Mouse (Mus musculus) kidney, embryonic 15.5 days (tissue): ENCODE measurements around the gene Bri3. TPM values are rescaled to one million over a fixed set of nuclear protein-coding genes. Genes with fewer than 3 reads are reported as not detected.
A peak's percentile ranks its signal among the peaks of the same experiment; 100 is the strongest.

Experiments
- ATAC-seq: fragments of 200-750 bp; cut with Nextera tagmentation; replicated peaks from 2 replicates; pipeline ENCODE4 v1.8.0; 2017; ENCODE audit warnings: moderate TSS enrichment; ENCODE audit not compliant: low FRiP score
- H3K27ac ChIP-seq: fragments of 300-500 bp; sonication (generic); 2 replicates; pipeline ENCODE4 v1.5.1; 2015; ENCODE audit warnings: mild to moderate bottlenecking, inconsistent platforms
- H3K27me3 ChIP-seq: fragments of 300-500 bp; sonication (generic); 2 replicates; pipeline ENCODE4 v1.6.1; 2015; ENCODE audit warnings: inconsistent platforms
- H3K36me3 ChIP-seq: fragments of 300-500 bp; sonication (generic); 2 replicates; pipeline ENCODE4 v1.6.1; 2015; ENCODE audit warnings: inconsistent platforms
- H3K4me1 ChIP-seq: fragments of 300-500 bp; sonication (generic); 2 replicates; pipeline ENCODE4 v1.6.1; 2015; ENCODE audit warnings: inconsistent platforms
- H3K4me2 ChIP-seq: fragments of 300-500 bp; sonication (generic); 2 replicates; pipeline ENCODE4 v1.6.1; 2015; ENCODE audit warnings: moderate library complexity, mild to moderate bottlenecking, inconsistent platforms
- H3K4me3 ChIP-seq: fragments of 300-500 bp; sonication (generic); replicated peaks from 2 replicates; pipeline ENCODE4 v1.5.1; 2015; ENCODE audit warnings: mild to moderate bottlenecking, inconsistent platforms
- H3K9ac ChIP-seq: fragments of 300-500 bp; sonication (generic); 2 replicates; pipeline ENCODE4 v1.6.1; 2015; ENCODE audit warnings: mild to moderate bottlenecking, inconsistent platforms
- H3K9me3 ChIP-seq: fragments of 300-500 bp; sonication (generic); replicated peaks from 2 replicates; pipeline ENCODE4 v1.6.1; 2016; ENCODE audit warnings: inconsistent platforms
- WGBS: fragments of 180-500 bp; shearing (Covaris S2); methylation state at CpG from one replicate; pipeline ENCODE4 v1.1.7; 2015; ENCODE audit warnings: mixed read lengths; 5-methylcytosine and 5-hydroxymethylcytosine counted together
- polyA plus RNA-seq: library from polyadenylated mRNA; unstranded; fragments of >200 nt; fragmentation: Nextera tagmentation; extraction: Ambion mirVana; gene quantifications from 2 replicates; pipeline ENCODE4 v1.2.1, GENCODE M21; 2015

The Bri3 gene
- polyA plus RNA-seq, 1 experiment from 2014 or later = 123 TPM

DNA sequence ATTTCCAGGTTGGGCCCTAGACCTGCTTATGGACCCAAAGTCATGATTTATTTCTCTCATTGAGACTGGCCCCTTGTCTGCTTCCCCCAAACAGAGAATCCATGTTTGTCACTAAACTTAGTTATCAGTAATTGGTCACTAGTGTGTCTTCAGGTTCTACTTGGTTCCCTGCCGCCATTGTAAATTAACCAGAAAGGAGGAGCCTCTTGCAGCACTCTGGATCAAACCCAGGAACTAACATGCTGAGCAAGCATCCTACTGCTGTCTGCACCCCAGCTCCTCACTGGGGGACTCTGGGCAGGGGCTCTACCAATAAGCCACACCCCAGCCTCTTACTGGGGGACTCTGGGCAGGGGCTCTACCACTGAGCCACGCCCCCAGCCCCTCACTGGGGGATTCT, 1.4 kb downstream of the Bri3 start:
- 84% methylated on average over 2 of the region's 2 CpGs for WGBS
- no peak overlapping the region for H3K27ac ChIP-seq
- no peaks in the 10 kb centered on the region for H3K36me3 ChIP-seq
- H3K27me3 ChIP-seq = no peaks in the 10 kb centered on the region
- H3K9ac ChIP-seq = no peak overlapping the region
- H3K9me3 ChIP-seq = peaks cover 4% of the 10 kb centered on the region; the same call in 1 of the 2 replicates
- ATAC-seq = no peak
- H3K4me3 ChIP-seq = no peak overlapping the region
- H3K4me2 ChIP-seq = no peak overlapping the region
- H3K4me1 ChIP-seq = peaks cover 19% of the 10 kb centered on the region

DNA sequence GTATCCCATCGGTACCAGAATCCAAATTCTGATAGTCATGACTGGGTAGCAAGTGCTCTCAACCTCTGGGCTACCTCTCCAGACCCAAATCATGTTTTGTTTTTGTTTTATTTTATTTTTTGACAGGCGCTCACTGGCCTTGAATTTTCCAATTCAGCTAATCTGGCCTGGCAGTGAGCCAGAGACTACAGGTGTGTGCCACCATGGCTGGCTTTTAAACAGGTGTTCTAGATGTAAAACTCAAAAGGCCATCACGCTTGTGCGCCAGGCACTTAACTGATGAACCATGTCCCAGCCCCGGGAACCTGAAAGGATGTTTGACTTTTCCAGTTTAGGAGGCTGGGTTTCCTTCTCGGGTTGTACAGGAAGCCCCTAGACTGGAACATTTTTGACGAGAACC, 2.4 kb downstream of the Bri3 start:
- Histone ChIP-seq H3K9ac (no peak overlapping the region), H3K4me2 (no peak overlapping the region), H3K4me1 (peaks cover 21% of the 10 kb centered on the region), H3K4me3 (no peak overlapping the region), H3K9me3 (peaks cover 4% of the 10 kb centered on the region; the same call in 1 of the 2 replicates), H3K27ac (no peak overlapping the region), H3K27me3 (no peaks in the 10 kb centered on the region), H3K36me3 (no peaks in the 10 kb centered on the region)
- 39% methylated on average over 7 of the region's 7 CpGs for WGBS
- no peak for ATAC-seq

DNA sequence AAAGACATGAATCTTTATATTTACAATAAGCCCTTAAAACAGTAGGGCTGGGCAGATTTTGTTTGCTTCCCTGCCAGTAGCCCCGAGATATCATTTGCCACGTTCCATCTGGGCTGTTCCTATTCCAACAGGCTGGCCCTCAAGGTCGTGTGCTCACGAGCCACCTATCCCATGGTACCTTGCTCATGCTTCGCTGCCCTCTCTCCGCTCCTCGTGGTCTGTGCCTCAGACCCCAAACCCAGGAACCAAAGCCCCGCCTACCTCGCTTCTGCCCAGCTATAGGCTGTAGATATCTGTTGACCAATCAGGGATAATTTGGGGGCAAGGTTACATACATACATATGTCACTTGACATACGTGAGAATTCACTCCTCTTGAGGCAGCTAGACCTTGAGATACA, 3.1 kb downstream of the Bri3 start:
- Histone ChIP-seq H3K4me3 (no peak overlapping the region), H3K27me3 (no peaks in the 10 kb centered on the region), H3K9me3 (peaks cover 4% of the 10 kb centered on the region; the same call in 1 of the 2 replicates), H3K36me3 (no peaks in the 10 kb centered on the region), H3K9ac (no peak overlapping the region), H3K4me2 (no peak overlapping the region), H3K4me1 (peaks cover 23% of the 10 kb centered on the region), H3K27ac (0 out of 2 replicates have a peak overlapping the region, but pooled peaks have one; percentile 27)
- ATAC-seq = no peak; the same call in 1 of the 2 replicates
- 62% methylated on average over 10 of the region's 10 CpGs for WGBS

DNA sequence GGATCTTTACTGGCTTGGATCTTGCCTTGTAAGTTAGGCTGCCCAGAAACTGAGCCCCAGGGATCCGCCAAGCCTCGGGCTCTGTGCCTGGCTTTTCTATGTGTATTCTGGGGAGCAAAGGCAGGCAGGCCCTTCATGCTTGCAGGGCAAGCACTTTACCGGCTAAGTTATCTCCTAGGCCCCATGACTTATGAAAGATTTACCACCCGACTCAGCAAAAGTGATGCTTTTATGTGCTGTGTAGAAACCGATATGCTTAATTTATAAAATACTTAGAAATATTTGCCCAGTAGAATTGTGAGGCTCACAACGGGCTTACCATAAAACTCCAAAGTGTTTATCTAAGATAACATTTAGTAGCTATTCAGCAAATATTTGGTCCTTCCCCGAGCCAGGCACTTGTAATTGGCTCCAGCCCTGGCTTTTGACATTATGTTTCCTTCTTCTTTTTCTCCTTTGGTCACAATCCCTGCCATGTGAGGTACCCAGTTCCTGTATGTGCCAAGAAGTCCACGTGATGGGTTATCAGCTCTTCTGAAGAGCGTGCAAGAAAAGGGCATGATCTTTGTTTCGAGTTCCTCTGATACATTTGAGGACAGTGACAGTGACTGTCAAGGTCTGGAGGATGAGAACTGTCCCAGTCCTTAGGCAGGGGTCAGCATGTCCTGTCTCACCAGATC, 3.8 kb downstream of the Bri3 start:
- 58% methylated on average over 10 of the region's 10 CpGs for WGBS
- Histone ChIP-seq H3K9ac (no peak overlapping the region), H3K4me3 (no peak overlapping the region), H3K9me3 (peaks cover 4% of the 10 kb centered on the region; the same call in 1 of the 2 replicates), H3K4me1 (peaks cover 27% of the 10 kb centered on the region), H3K27me3 (no peaks in the 10 kb centered on the region), H3K4me2 (no peak overlapping the region), H3K36me3 (no peaks in the 10 kb centered on the region), H3K27ac (0 out of 2 replicates have a peak overlapping the region, but pooled peaks have one; percentile 42)
- ATAC-seq = no peak

DNA sequence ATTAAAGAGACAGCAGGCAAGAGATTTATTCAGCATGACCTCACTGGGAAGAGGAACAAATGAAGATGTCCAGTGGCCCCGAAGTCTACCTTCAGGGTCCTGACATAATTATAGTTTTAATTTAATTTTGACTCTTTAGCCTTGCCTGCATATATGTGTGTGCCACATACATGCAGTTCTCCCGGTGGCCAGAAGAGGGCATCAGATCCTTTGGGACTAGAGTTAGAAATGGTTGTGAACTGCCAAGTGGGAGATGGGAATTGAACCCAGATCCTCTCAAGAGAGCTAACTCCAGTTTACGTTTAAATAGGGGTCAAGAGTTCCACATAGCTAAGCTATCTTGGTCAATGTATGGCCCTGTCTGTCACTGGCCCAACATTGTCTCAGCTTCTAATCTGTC, 5.6 kb downstream of the Bri3 start:
- Histone ChIP-seq H3K9ac (no peak overlapping the region), H3K27me3 (no peaks in the 10 kb centered on the region), H3K4me3 (no peak overlapping the region), H3K4me2 (no peak overlapping the region), H3K9me3 (peaks cover 4% of the 10 kb centered on the region; the same call in 1 of the 2 replicates), H3K4me1 (peaks cover 38% of the 10 kb centered on the region), H3K27ac (no peak overlapping the region), H3K36me3 (no peaks in the 10 kb centered on the region)
- WGBS = 88% methylated on average over 3 of the region's 3 CpGs
- no peak for ATAC-seq

DNA sequence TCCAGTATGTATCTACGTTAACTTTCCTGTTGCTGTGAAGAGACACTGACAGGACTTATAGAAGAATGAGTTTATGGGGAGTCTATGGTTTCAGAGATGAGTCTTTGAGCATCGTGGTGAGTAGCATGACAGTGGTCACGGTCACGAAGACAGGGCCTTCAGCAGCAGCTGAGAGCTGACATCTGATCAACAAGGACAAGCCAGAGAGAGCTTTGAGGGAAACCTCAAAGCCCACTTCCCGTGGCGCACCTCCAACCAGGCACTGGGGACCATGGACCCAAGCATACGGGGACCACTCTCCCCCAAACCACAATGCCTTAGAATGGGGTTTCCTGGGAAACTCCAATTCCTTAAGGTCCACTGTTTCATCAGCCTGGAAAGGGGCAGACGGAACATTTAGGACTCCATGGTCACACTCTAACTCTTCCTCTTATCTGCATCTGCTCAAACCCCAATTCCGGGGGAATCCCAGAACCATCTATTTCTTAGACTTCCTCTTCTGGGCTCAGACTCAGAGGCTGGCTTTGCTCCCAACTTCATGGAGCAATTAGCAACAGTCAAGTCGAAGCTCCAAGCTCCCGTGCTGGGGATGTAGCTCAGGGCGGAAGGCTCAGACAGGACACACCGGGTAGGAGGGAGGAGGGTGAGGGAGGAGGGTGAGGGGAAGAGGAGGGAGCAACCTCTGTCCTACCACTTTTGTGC, 7.8 kb downstream of the Bri3 start:
- Histone ChIP-seq H3K9me3 (peaks cover 4% of the 10 kb centered on the region; the same call in 1 of the 2 replicates), H3K27ac (0 out of 2 replicates have a peak overlapping the region, but pooled peaks have one; percentile 32), H3K36me3 (no peaks in the 10 kb centered on the region), H3K27me3 (no peaks in the 10 kb centered on the region), H3K4me1 (peaks cover 39% of the 10 kb centered on the region), H3K9ac (no peak overlapping the region), H3K4me2 (no peak overlapping the region), H3K4me3 (no peak overlapping the region)
- WGBS = 79% methylated on average over 13 of the region's 13 CpGs
- no peak for ATAC-seq

DNA sequence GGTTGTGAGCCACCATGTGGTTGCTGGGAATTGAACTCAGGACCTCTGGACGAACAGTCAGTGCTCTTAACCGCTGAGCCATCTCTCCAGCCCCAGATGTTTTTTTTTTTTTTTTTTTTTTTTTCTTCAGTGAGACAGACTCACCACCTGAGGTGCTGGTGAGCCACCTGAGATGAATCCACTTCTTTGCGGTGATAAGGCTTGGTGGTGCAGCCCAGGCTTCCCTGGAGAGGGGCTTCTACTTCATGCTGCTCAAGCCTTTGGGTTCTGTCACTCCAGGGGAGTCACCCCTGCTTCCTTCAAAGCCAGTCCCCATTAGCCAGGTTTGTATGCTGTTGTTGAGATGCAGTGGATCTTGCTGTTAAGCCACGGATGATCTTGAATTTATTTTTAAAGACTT, 9.0 kb downstream of the Bri3 start:
- H3K27ac ChIP-seq = no peak overlapping the region
- peaks cover 40% of the 10 kb centered on the region for H3K4me1 ChIP-seq
- WGBS = 80% methylated on average over 4 of the region's 4 CpGs
- H3K27me3 ChIP-seq = no peaks in the 10 kb centered on the region
- no peak overlapping the region for H3K9ac ChIP-seq
- H3K4me3 ChIP-seq = no peak overlapping the region
- peaks cover 4% of the 10 kb centered on the region; the same call in 1 of the 2 replicates for H3K9me3 ChIP-seq
- H3K36me3 ChIP-seq = no peaks in the 10 kb centered on the region
- H3K4me2 ChIP-seq = no peak overlapping the region
- ATAC-seq = no peak

DNA sequence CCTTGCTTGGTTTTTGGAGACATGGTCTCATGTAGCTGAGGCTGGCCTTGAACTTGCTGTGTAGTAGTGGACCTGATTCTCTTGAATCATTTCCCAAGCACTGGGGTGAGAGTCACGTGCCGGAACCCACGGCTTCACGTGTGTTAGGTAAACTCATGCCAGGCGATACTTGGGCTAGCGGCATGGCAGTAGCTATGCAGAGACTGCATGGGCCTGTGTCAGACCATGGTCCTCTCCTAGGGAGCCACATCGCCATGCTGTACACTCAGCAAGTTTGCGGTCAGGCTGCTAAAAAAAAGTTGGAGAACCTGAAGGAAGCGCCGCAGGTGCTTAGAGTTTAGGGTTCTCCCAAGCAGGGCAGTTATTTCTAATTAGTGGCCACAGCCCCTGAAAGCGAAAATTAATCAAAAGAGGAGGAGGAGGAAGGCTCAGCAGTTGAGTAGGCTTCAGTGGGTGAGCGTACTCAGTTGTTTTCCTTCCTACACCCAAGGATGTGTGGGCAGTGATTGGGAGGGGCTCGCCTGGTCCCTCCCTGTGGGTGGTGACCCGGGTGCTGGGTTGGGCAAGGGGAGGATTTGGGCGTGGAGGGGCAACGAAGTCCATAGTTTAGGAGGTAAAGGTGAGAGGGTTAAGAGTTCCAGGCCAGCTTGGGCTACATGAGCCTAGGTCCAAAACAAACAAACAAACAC, 10.0 kb downstream of the Bri3 start:
- 0 out of 2 replicates have a peak overlapping the region, but pooled peaks have one; percentile 94 for H3K9ac ChIP-seq
- peak overlapping the region; percentile 73 for H3K4me2 ChIP-seq
- H3K4me1 ChIP-seq = peaks cover 49% of the 10 kb centered on the region
- no peaks in the 10 kb centered on the region for H3K27me3 ChIP-seq
- peak overlapping the region; percentile 95 for H3K4me3 ChIP-seq
- H3K36me3 ChIP-seq = peaks cover 2% of the 10 kb centered on the region; the same call in 1 of the 2 replicates
- 43% methylated on average over 16 of the region's 16 CpGs for WGBS
- H3K27ac ChIP-seq = peak overlapping the region; percentile 97
- ATAC-seq = peak; percentile 55
- H3K9me3 ChIP-seq = peaks cover 4% of the 10 kb centered on the region; the same call in 1 of the 2 replicates

DNA sequence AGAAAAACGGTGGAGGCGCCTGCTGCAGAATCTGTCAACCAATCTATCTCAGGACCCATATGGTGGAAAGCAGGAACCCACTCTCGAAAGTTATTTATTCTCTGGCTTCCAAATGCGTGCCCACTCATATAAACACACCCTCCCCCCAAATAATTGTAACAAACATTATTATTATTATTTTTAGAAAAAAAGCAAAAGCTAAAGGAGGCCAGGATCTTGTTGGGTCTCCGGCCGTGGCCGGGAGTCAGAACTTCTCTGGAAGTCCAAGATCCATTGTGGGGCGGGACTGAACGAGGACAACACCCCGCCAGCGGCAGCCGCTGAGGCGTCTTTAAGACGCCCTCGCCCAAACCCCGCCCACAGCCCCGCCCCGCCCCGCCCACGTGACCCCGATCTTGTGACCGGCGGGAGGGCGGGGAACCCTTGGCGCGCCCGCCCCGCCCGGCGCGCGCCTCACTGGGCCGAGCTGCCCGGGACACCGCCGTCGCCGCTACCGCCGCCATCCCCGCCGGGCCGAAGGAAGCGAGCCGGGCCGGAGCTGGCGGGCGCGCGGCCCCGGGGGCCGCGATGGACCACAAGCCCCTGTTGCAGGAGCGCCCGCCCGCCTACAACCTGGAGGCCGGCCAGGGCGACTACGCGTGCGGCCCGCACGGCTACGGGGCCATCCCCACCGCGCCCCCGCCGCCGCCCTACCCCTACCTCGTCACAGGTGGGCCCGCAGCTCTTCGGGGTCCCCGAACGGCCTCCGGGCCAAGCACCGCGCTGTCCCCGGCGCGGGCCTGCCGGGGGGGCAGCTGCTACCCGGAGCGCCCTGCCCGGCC, 10.8 kb downstream of the Bri3 start:
- Histone ChIP-seq H3K4me2 (peak overlapping the region; percentile 73), H3K9ac (peak overlapping the region; percentile 94), H3K27ac (peak overlapping the region; percentile 97), H3K27me3 (no peaks in the 10 kb centered on the region), H3K4me3 (peak overlapping the region; percentile 95), H3K9me3 (peaks cover 2% of the 10 kb centered on the region; the same call in 1 of the 2 replicates), H3K4me1 (peaks cover 56% of the 10 kb centered on the region), H3K36me3 (peaks cover 8% of the 10 kb centered on the region; the same call in 1 of the 2 replicates)
- under 1% methylated on average over 58 of the region's 84 CpGs for WGBS
- ATAC-seq = peak; percentile 82

DNA sequence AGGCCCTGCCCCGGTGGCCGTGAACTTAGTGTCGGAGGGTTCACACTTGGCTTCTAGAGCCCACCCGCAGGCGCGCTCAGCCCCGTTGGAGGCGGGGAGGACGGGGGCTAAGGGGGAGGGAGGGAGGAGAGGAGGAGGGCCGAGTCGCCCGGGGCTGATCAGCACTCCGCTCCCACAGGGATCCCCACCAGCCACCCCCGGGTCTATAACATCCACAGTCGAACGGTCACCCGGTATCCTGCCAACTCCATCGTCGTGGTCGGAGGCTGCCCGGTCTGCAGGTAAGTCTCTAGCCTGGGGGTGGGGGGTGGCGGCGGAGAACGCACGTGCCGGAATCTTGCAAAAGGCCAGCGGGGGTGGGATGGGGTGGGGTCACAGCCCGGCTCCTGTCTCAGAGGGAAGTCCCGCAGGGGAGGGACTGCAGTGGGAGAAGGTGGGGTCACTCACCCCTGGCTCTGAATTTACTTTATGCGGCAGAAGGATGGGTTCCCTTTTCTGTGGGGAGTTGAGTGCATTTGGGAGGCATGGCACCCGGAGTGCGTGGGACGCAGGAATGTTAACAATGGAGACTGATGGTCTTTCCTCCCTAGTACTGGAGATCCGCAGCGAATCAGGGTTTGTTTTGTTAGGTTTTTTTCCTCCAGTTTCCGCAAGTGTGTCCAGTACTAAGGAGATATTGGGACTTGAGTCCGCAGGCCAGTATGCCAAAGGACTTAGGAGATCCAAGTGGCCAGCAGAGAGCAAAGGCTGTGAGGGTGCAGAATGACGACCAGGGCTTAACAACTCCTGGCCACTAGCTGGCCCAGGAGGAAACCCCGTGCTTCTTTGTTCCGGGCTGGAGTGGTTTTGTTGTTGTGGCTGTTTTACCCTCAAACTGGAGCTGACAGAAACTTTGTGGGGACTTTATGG, 11.6 kb downstream of the Bri3 start:
- Histone ChIP-seq H3K4me1 (peaks cover 65% of the 10 kb centered on the region), H3K4me3 (peak overlapping the region; percentile 95), H3K9ac (peak overlapping the region; percentile 94), H3K4me2 (peak overlapping the region; percentile 73), H3K27me3 (no peaks in the 10 kb centered on the region), H3K27ac (peak overlapping the region; percentile 97), H3K9me3 (no peaks in the 10 kb centered on the region), H3K36me3 (peaks cover 16% of the 10 kb centered on the region)
- WGBS = under 1% methylated on average over 39 of the region's 40 CpGs
- ATAC-seq = peak; percentile 61
